Mouse (Mus musculus) gastrocnemius, adult 18-20 months (tissue): ENCODE results near the gene Znrf1. TPM values are rescaled to one million over a fixed set of nuclear protein-coding genes. Genes with fewer than 3 reads are reported as not detected.
"Not testable (repeated sequence)": the region's sequence is repeated elsewhere in the genome, so short reads cannot be mapped to it uniquely, and the experiment has no call there.

Experiments used
- DNase-seq: peaks from one replicate; pipeline ENCODE4 v3.0.0; 2021; ENCODE audit warnings: low spot score
- long read RNA-seq, 2 experiments: library from polyadenylated mRNA; stranded (forward); transcript quantifications; one replicate each; pipeline ENCODE4 v2.0.0; 2021
- total RNA-seq, 2 experiments: library from RNA; stranded (reverse); gene quantifications; 2 replicates each; pipeline ENCODE4 v1.2.3; 2021

Znrf1 gene
- total RNA-seq = 10 to 100 TPM; 59.5 to 67.8 TPM
- long read RNA-seq, experiment 1, full-length matches to known transcripts = 90 of 99 reads
- long read RNA-seq, experiment 1, partial matches to known transcripts = 2 of 99 reads
- long read RNA-seq, experiment 1, other reads (novel, unspliced or antisense) = 7 of 99 reads
- long read RNA-seq, experiment 2, full-length matches to known transcripts = 59 of 64 reads
- long read RNA-seq, experiment 2, partial matches to known transcripts = 0 of 64 reads
- long read RNA-seq, experiment 2, other reads (novel, unspliced or antisense) = 5 of 64 reads

DNA sequence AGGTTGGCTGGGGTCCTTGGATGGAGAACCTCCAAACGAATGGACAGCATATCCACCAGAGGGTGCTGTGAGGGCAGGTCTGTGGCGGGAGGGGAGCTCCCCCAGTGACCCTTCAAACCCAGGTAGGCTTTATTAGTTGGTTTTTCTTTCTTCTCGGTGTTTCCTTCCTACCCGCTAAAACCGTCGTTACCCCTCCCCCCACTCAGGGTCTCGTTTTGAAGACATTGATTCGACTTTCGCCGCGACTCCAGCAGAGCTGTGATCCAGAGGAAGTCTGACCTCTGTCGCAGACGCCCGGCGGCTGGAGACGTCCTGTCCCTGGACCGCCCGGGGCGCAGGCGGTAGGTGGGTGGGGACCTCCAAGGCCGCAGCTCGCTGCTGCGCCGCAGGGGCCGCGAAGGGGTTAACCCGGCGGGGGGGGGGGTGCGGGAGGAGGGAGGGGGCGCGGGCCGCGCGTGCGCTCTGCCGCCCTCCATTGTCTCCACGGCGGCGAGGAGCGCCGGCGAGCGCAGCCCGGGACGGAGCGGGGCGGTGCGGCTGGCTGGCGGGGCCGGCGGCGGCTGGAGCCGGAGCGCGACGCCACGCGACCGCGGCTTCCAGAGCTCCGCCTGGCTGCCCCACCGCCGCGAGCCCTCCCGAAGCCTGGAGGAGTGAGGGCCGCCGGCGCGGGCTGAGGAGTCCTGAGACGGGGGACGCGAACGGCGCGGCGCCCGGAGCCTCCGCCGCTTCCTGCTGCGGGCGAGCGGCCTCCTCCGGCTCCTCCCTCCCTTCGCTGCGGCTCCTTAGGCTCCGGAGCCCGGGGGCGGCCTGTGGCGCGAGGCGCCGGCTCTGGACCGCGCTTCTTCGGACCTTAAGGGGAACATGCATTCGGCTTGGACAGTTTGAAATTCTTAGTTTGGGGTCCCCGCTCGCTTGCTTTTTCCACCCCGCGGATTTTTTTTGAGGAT, at the start of gene Znrf1:
Gene Znrf1 (plus strand): TSS at position 67 of the 947 bp plus-strand sequence.
- peak; percentile 79 for DNase-seq

DNA sequence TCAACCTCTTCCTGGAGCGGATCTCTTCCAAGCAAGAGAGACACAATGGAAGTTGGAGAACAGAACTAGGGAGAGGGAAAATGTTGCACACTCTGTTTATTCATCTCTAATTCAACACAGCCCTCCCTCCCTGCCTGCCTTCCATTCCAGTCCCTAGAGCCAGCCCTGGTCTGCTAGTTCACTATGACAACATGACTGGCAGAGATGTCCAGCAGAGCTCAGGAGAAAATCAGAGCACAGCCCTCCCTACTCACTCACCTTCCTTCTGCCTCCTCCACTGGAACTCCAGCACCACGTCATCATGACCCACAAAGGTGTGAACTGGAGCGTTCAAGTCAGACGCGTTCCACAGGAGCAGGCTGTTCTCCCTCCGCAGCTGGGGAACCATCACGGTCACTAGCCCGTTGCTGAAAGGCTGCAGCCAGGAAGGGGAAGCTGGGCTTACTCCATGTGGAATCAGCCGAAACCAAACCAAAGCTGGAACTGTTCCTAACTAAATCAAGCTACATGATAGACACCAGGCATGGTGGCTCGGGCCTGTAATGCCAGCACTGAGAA, 45.8 kb upstream of the Znrf1 start:
- DNase-seq = no peak

GRCm38 (mm10) chr8:111491191-111491590, 44.7 kb upstream of the Znrf1 start:
- no peak for DNase-seq

- no peak for DNase-seq
These were observed 43.4 kb upstream of the Znrf1 start for GRCm38 (mm10) chr8:111492508-111492907.

- no peak for DNase-seq
These were observed 42.7 kb upstream of the Znrf1 start for GRCm38 (mm10) chr8:111493176-111493575.

GRCm38 (mm10) chr8:111496326-111496725, 39.6 kb upstream of the Znrf1 start:
- DNase-seq = no peak

DNA sequence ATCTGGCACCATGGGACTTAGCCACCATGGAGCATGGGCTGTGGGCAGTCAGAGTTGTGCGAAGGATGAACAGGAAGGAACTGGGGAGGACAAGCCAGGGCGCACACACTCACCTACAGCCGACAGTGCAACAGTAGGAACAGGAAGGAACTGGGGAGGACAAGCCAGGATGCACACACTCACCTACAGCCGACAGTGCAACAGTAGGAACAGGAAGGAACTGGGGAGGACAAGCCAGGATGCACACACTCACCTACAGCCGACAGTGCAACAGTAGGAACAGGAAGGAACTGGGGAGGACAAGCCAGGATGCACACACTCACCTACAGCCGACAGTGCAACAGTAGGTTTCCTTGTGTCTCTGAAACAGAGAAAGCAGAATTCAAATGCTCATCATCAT, 37.6 kb upstream of the Znrf1 start:
- not testable (repeated sequence) for DNase-seq

GRCm38 (mm10) chr8:111501724-111502464, 34.0 kb upstream of the Znrf1 start:
- no peak for DNase-seq

GRCm38 (mm10) chr8:111508566-111508965, 27.3 kb upstream of the Znrf1 start:
- DNase-seq = no peak

- no peak for DNase-seq
These were observed 26.6 kb upstream of the Znrf1 start for GRCm38 (mm10) chr8:111509278-111509677.

GRCm38 (mm10) chr8:111510401-111510800, 25.5 kb upstream of the Znrf1 start:
- DNase-seq = peak; percentile 17

GRCm38 (mm10) chr8:111512941-111513340, 23.0 kb upstream of the Znrf1 start:
- peak; percentile 27 for DNase-seq

GRCm38 (mm10) chr8:111513446-111513845, 22.5 kb upstream of the Znrf1 start:
- DNase-seq = no peak

DNA sequence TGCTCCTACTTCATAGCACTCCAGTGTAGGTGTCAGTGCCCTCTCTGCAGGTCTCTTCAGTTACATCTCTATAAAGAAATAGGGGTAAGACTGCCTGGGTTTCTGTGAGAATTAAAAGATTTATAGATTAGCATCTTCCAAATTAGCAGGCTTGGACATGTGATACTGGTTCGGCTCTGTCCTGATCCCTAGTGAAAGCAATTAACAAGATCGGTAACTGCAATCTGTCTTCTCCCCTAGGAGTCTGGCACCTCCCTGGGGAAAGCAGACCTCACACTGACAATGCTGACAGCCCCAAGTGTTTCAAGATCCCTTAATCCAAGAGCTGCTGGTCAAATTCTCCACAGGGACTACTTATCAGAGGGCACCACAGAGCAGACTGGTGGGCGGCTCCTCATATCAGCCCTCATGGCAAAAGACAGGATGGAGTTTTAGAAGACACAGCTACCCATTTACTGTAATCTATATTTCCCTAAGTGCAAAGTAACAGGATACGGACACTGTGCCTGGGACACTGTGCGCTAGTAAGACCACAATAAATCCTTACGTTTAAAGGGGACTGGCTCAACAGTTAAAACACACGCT, 19.4 kb upstream of the Znrf1 start:
- DNase-seq = no peak

DNA sequence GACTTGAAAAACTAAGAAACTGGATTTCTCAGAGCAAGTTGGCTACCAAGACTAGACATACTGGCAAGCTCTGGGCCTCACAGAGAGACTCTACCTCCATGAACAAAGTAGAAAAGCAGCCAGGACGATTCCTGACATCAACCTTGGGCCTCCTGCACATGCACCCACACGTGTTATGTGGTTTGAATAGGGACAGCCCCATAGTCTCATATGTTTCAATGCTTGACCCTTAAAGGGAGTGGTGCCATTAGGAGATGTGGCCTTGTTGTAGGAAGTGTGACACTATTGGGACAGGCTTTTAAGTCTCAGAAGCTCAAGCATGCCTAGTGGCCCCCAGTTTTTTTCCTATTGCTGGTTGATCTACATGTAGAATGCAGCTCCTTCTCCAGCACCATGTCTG, 18.4 kb upstream of the Znrf1 start:
- DNase-seq = no peak

GRCm38 (mm10) chr8:111521713-111522429, 14.0 kb upstream of the Znrf1 start, which contains the start of gene Wdr59:
Gene Wdr59 (minus strand): TSS chr8:111522092.
- peak; percentile 99 for DNase-seq

- no peak for DNase-seq
These were observed 9.4 kb upstream of the Znrf1 start for GRCm38 (mm10) chr8:111526403-111527024.

DNA sequence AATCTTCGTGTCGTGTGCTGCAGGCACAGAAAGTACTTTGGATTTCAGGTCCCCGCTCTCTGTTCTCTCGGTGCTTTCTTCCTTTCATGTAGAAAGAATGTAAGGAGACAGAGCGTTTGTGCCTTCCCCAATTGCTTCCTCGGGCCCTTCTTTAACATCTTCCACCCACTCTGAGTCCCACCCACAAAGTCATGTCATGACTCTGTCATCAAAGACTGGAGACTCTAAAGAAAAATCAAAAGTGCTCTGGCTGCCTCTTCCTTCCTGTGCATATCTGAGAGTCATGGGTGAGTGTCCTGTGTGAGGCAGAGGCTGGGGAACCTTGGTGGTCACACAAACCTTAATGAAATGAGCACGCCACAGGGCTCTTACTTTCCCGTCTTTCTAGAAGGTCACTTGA, 8.7 kb upstream of the Znrf1 start:
- DNase-seq = no peak

GRCm38 (mm10) chr8:111528071-111528470, 7.8 kb upstream of the Znrf1 start:
- DNase-seq = no peak

DNA sequence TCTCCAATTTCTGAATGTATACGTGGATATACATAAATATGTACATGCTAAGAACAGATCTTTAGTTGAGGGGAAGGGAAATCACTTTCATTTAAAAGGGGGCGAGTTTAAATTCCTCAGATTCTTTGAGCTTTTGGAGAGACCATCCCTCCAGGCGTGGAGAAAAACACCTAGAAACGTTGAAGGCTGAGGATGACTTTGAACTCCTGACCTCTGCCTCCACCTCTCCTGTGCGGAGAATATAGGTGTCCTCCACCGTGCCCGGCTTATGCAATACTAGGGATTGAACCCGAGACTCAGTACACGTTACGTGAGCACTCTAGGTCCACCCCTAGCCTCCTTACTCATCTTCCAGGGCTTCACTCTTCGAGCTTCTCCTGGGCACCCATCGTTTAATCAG, 4.7 kb upstream of the Znrf1 start:
- DNase-seq = no peak
